Mouse (Mus musculus) testis, postnatal 10 days (tissue): Measurements from ENCODE around the gene Hmg20a.

Experiments used
- DNase-seq: peaks from one replicate; pipeline ENCODE4 v3.0.0; 2021; ENCODE audit warnings: low spot score

Hmg20a gene

DNA sequence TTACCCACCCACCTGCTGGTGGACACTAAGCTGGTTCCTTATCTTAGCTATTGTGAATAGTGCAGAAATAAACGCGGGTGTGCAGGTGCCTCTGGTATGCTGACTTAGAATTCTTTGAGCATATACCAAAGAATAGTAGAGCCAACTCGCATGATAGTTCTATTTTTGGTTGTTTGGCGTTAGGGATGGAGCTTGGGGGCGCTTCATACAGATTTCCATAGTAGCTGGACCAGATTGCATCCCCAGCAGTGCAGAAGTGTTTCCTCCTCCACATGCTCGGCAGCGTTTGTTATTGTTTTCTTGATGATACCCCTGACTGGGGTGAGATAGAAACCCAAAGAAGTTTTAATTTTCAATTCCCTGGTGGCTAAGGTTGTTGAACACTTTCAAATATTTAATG, 21.3 kb downstream of the Hmg20a start:
- DNase-seq = no peak

- DNase-seq = no peak
Measured at GRCm38 (mm10) chr9:56451570-56451969, 33.2 kb downstream of the Hmg20a start.

GRCm38 (mm10) chr9:56453038-56453815, 34.8 kb downstream of the Hmg20a start:
- no peak for DNase-seq

DNA sequence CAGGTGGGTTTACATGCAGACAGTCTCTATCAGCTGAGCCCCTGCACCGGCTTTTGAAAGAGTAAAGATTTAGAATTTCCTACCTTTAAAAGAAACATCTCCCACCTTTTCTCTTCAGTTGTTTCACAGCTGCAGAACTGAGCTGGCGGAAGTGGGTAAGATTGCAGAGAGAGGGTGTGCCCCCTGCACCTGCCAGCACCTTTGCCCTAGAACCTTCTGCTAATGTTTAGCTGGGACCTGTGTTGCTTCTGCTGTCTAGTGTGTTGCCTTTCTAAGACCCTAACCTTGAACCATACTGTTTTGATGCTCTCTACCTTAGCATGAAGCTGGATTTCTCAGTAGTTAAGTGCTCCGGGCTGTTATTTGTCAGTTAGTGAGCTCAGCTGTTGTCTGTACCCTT, 38.0 kb downstream of the Hmg20a start:
- DNase-seq = no peak

GRCm38 (mm10) chr9:56460987-56461386, 42.6 kb downstream of the Hmg20a start:
- DNase-seq = no peak

- DNase-seq = no peak
Measured at GRCm38 (mm10) chr9:56462606-56463005, 44.2 kb downstream of the Hmg20a start.

- no peak for DNase-seq
Measured at GRCm38 (mm10) chr9:56463046-56463445, 44.6 kb downstream of the Hmg20a start.

DNA sequence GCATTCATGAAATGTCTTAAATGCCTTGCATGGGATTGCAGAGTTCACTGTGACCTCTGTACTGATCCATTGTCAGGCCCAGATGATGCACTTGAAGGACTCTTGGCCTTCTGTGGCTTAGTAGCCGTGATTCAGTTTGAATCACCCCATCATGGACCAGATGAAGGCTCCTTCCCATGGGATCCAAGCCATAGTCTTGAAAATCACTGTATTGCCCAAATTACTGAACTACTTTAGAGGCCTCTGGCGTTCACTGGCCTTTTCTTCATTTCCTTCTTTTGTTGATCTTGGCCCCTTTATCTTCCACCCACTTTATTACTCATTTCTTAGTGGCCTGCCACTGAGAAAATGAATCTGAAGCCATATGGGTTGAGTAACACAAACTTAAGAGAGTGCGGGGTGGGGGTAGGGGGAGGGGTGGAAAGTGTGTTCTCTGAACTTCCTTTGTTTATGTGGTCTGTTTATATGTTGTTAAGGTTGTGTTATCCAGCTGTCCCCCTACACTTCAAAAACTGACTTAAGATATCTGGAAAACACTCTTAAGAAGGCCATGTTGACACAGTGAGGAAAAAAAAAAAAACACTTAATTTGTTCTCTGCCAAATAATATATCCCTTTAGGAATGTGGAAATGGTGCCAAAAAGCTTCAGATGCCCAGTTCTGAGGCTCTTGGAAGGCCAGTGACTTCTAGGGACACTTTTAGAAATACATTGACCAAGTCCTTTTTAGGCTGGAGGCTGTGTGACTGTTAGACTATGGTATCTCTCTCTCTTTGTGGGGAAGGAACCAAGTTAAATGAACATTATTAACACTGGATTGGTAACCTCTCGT, 45.5 kb downstream of the Hmg20a start:
- DNase-seq = no peak

DNA sequence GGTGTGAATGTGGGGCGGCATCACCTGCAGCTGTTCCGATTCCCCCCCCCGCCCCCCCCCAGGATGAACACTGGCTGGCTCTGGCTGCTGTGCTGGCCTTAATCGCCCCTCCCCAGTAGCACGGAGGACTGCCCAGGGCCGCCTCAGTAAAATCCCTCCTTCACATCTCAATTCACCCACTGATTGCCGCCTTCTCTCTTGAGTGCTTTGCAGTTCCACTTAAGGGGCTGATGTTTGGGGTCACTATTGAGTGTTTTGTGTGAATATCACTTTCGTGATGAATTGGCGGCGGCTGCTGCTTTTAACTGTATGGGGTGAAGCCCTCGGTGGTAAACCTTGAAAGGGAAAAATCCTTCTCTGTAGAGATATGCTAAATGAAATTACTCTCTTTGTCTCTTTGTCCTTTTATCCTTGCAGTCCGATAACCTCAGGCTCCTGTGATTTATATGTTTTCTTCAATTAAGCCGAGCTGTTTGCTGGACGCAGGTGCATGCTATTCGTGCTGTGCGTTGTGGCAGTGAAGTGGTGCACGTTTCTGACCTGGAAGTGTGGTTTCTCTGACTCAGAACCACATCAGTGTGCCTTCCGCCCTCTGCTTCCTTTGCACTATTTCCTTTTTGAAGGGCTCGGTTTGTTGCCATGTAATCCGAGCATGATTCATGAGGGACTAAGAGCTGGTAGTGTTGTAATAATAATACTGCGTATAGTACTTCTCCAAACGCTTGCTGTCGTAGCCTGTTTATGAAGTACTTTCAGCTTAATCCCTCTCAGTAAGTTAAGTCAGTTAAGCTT, 46.6 kb downstream of the Hmg20a start:
- DNase-seq = no peak

- no peak for DNase-seq
Measured at GRCm38 (mm10) chr9:56466251-56466650, 47.8 kb downstream of the Hmg20a start.

DNA sequence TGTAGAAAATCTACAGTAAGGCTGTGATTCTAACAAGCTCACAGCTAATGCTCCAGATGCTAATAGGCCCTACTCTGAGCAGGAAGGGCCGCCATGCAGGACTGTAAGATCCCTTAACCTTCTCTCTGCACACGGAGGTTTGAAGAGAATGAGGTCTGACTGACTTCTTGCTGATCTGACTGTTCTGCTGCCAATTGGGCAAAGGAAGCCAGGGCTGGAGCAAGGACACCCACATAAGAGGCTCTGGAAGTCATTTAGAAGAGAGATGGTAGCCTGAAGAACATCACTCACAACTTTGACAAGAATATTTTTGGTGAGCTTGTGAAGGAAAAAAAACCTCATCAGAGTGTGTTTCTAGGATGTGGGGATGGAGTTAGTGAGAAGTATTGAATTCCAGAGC, 51.2 kb downstream of the Hmg20a start:
- DNase-seq = no peak

DNA sequence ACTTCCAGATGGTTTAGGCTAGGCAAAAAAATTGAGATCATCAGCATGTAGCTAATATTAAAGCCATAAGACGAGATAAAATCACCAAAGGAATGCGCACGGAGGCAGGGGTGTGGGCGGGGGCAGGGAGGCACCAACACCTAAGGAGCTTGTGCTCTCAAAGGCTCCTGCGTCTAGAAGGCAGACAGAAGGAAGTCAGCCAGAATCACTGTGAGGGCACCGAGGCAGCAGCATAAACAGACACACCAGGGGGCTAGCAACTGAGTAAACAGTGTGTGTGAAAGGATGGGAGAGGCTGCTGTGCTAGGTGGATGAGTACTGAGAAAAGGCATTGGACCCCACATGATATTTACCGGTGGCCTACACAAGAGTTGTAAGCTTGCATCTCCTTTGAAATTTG, 51.9 kb downstream of the Hmg20a start:
- no peak for DNase-seq

DNA sequence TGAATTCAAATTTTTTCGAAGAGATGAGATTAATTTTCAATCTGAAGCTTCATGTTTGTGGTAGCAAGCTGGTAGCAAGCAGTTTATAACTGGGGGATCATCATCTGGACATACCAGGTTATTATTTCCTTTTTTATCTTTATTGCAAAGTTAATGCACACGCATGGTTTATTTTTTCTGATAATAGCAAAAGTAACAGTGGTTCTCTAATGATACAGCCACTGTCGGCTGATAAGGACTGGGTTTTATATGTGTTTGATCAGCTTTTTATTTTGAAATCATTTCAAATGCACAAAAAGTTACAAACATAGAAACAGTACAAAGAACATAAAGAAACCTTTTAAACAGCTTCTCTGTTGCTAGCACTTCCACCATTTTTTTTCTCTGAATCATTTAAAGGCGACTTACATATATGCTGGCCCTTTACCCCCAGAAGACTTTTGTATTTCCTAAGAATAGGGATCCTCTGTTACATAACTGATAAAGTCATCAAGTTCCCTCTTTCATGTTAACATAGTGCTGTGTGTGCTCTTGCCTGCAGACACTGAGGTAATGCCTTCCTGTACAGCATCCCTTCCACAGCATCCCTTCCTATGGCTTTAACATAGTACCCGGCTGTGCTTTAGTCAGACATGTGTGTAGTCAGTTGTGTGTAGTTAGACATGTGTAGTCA, 60.7 kb downstream of the Hmg20a start:
- DNase-seq = no peak

DNA sequence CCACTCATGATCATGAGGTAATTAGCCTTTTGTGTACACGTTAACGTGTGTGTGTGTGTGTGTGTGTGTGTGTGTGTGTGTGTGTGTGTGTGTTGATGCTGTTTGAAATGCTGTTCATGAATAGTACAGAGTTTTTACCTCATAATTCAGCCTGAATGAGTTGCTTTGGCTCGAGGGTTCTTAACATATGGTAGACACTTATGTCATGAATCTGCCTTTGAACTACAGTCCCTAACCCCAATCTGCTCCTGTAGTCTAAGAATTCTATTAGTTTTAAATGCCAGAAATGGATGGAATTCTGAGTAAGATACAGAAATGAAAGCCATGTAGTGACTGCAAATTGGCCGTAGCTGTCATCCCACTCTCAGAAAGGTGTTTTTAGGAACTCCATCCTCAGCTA, 64.2 kb downstream of the Hmg20a start:
- no peak for DNase-seq

GRCm38 (mm10) chr9:56485423-56485822, 67.0 kb downstream of the Hmg20a start:
- no peak for DNase-seq

GRCm38 (mm10) chr9:56486158-56486557, 67.7 kb downstream of the Hmg20a start:
- no peak for DNase-seq

GRCm38 (mm10) chr9:56487651-56488050, 69.2 kb downstream of the Hmg20a start:
- no peak for DNase-seq

DNA sequence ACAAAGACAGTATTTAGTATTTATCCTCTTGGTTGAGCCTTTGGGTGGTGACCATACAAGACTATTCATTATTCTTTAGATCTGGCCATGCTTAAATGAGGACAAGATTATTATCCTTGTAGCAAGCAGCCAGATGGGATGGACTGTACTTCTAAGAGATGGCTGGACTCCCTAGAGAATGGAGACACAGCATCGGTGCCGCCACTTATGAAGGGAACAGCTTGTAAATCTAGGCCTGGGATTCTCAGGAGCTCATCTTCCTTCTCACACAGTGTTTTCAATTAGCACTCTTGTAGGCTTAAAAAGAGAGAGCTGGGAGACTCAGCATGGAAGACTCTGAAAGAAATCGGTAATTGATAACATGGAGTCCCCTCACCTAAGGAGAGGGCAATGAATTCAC, 74.0 kb downstream of the Hmg20a start:
- DNase-seq = no peak

DNA sequence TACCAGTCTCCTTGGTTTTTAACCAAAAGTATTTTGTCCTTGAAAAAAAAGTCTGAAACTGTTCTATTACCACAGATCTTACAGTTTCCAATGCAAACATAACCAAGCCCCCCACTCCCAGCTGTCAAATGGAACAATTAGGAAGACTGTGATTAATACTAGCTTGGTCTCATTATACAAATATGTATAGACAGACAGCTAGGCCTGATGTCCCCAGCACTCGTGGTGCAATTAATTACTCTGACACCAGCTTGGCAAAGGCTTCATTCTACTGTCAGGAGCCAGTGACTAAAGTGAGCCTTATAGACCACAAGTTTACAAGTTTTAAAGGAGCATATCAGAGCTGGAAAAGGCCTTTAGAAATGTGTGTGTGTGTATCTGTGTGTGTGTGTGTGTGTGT, 74.5 kb downstream of the Hmg20a start:
- no peak for DNase-seq

DNA sequence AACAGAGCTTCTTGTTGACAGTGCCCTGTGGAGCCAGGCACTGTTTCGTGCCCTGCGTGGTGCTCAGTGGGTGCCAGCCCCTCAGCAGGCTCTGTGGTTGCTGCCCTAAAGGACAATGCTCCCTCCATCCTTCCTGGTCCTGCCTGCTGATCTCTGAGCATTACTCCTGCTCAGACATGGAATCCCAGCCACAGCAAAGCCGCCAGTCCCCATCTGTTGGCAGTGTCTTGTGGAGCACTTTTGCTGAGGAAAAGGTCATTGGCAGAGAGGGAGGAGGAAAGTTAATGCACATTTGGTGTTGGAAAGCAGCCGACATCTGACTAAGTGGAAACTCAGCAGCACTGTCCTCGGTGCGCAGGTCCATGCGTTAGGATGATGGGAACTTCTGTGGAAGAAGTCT, 76.7 kb downstream of the Hmg20a start:
- DNase-seq = no peak

- DNase-seq = no peak
Measured at GRCm38 (mm10) chr9:56495795-56496232, 77.4 kb downstream of the Hmg20a start.

DNA sequence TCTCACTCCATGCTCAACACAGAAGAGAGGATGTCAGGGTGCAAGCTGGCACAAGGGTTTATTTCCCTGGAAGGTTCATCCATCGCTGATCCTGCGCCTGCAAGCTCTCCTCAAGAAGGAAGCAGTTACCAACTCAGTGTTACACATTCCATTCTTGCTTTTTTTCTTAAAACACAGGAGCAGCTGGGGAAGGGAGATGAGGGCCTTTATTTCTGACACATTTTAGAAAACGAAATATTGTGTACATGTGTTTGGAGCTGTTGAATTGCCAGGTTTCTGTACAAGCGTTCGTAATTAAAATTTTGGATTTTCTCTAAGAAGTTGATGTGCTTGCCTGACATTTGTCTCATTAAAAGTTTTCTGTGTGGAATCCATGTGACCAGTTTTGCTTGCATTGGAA, 78.2 kb downstream of the Hmg20a start:
- no peak for DNase-seq
